8 mouse cellular contexts compared by ENCODE assay signal in genomic region chr2:33215700-33216509, GRCm38 (mm10). TPM values are rescaled to one million over a fixed set of nuclear protein-coding genes. Genes with fewer than 3 reads are reported as not detected.
DNase-seq lines count a peak whose midpoint lies in the region; ATAC-seq and TF ChIP-seq lines count a peak whose summit lies in the region.

Angptl2 (plus strand) TSS chr2:33216069.

- under 1% methylated on average over 22 of the region's 22 CpGs for WGBS in forebrain, embryonic 15.5 days
- 7% methylated on average over 22 of the region's 22 CpGs for WGBS in liver, embryonic 14.5 days (ENCODE audit: insufficient replicate concordance)
- 2% methylated on average over 22 of the region's 22 CpGs for WGBS in neural tube, embryonic 11.5 days

- H3K4me1 ChIP-seq in forebrain, embryonic 15.5 days = peaks cover 35% of the 10 kb centered on the region
- peaks cover 0 to 4% of the 10 kb centered on the region in 2 experiments; a peak in 1 of 4 replicates for H3K4me1 ChIP-seq in liver, embryonic 14.5 days (replicated peaks; ENCODE audit: control insufficient read depth in 2 of 2, insufficient read depth in 2 of 2, low read length in 1 of 2)
- H3K4me1 ChIP-seq in neural tube, embryonic 11.5 days (ENCODE audit: control insufficient read depth, insufficient read depth, low read length) = peaks cover 22% of the 10 kb centered on the region

- peak within 1 kb of the TSS; percentile 70 for H3K27ac ChIP-seq in forebrain, embryonic 15.5 days (replicated peaks)
- H3K27ac ChIP-seq in liver, embryonic 14.5 days = no peak within 1 kb of the TSS
- peak within 1 kb of the TSS; percentile 87 for H3K27ac ChIP-seq in neural tube, embryonic 11.5 days (ENCODE audit: low read depth, low read length)

- no peaks in the 10 kb centered on the region for H3K9me3 ChIP-seq in forebrain, embryonic 15.5 days
- H3K9me3 ChIP-seq in liver, embryonic 14.5 days (ENCODE audit: control insufficient read depth, low read length) = no peaks in the 10 kb centered on the region
- H3K9me3 ChIP-seq in neural tube, embryonic 11.5 days (ENCODE audit: control insufficient read depth, low read length) = no peaks in the 10 kb centered on the region

- TF ChIP-seq CTCF in liver, embryonic 14.5 days (IDR thresholded peaks at IDR 0.05; ENCODE audit: low read depth) = no peak

- TF ChIP-seq EP300 in liver, embryonic 14.5 days (IDR thresholded peaks at IDR 0.05; ENCODE audit: low read depth) = no peak

- intact Hi-C loops in heart, postnatal 10 days (cut with DNase I) = loop anchor here (2.0 to 5.0 kb wide), 2 partner anchors 39 to 61 kb away; no protein-coding TSS in a partner anchor

- H3K36me3 ChIP-seq in forebrain, embryonic 15.5 days = no peaks in the 10 kb centered on the region
- H3K36me3 ChIP-seq in liver, embryonic 14.5 days (replicated peaks; ENCODE audit: control insufficient read depth, insufficient read depth, low read depth) = no peaks in the 10 kb centered on the region
- H3K36me3 ChIP-seq in neural tube, embryonic 11.5 days (ENCODE audit: control insufficient read depth, insufficient read depth, low read length) = no peaks in the 10 kb centered on the region; the same call in 1 of the 2 replicates

- peak within 1 kb of the TSS; percentile 45 for H3K9ac ChIP-seq in forebrain, embryonic 15.5 days (replicated peaks)
- no peak within 1 kb of the TSS for H3K9ac ChIP-seq in liver, embryonic 14.5 days (replicated peaks)
- peak within 1 kb of the TSS; percentile 90 for H3K9ac ChIP-seq in neural tube, embryonic 11.5 days (ENCODE audit: low read length)

- H3K4me2 ChIP-seq in forebrain, embryonic 15.5 days (replicated peaks) = peak within 1 kb of the TSS; percentile 51
- H3K4me2 ChIP-seq in liver, embryonic 14.5 days (ENCODE audit: low read depth) = peak within 1 kb of the TSS; percentile 30
- peak within 1 kb of the TSS; percentile 70 for H3K4me2 ChIP-seq in neural tube, embryonic 11.5 days (ENCODE audit: low read depth)

- peak within 1 kb of the TSS; percentile 34 for H3K4me3 ChIP-seq in forebrain, embryonic 15.5 days
- H3K4me3 ChIP-seq in liver, embryonic 14.5 days (ENCODE audit: insufficient read depth in 1 of 2, low read depth in 2 of 2, low read length in 2 of 2) = peak within 1 kb of the TSS; percentile 18 to 30
- peak within 1 kb of the TSS; percentile 49 for H3K4me3 ChIP-seq in neural tube, embryonic 11.5 days (ENCODE audit: low read depth, low read length)

- H3K27me3 ChIP-seq in forebrain, embryonic 15.5 days = no peaks in the 10 kb centered on the region
- H3K27me3 ChIP-seq in liver, embryonic 14.5 days (ENCODE audit: control insufficient read depth, insufficient read depth, low read length) = no peaks in the 10 kb centered on the region
- no peaks in the 10 kb centered on the region for H3K27me3 ChIP-seq in neural tube, embryonic 11.5 days (ENCODE audit: control insufficient read depth, insufficient read depth, low read length)

- peak; percentile 75 for ATAC-seq in cerebellum, adult (ENCODE audit: insufficient number of reproducible peaks, low FRiP score, low TSS enrichment)
- peak; percentile 96 for ATAC-seq in forebrain, embryonic 15.5 days (replicated peaks)
- peak; percentile 72 for ATAC-seq in liver, embryonic 14.5 days (ENCODE audit: insufficient read depth)
- ATAC-seq in neural tube, embryonic 11.5 days (ENCODE audit: insufficient read depth, low FRiP score, low TSS enrichment) = peak; percentile 97

- peak; percentile 73 for DNase-seq in ES-CJ7 (ENCODE audit: low read depth, low spot score)
- DNase-seq in heart, postnatal 10 days = peak; percentile 94 to 95
- peak; percentile 91 for DNase-seq in kidney, postnatal 36 days
- DNase-seq in liver, embryonic 14.5 days (ENCODE audit: low read depth in 3 of 3, low spot score in 3 of 3) = peak; percentile 17 to 38 (median 30)
- DNase-seq in neural tube, embryonic 11.5 days (ENCODE audit: low spot score) = peak; percentile 94
- DNase-seq in testis, postnatal 14 days (ENCODE audit: low spot score) = peak; percentile 80

RNA-seq across cellular contexts. Expression of gene Angptl2, which starts in this region (rescaled TPM):
- polyA plus RNA-seq in forebrain, embryonic 15.5 days (2015; fragmentation: Nextera tagmentation; extraction: Ambion mirVana) = 10.0 and 10.8 TPM in 2 replicates
- total RNA-seq in heart, postnatal 10 days (2021) = 100 to 1,000 TPM; 135 to 141 TPM
- 1.8 and 1.9 TPM in 2 replicates for polyA plus RNA-seq in liver, embryonic 14.5 days (2012; rRNA removed)
- polyA plus RNA-seq in liver, embryonic 14.5 days (2014; fragmentation: Nextera tagmentation; extraction: Ambion mirVana) = 1.3 and 1.4 TPM in 2 replicates
- 23.9 and 26.5 TPM in 2 replicates for polyA plus RNA-seq in neural tube, embryonic 11.5 days (2014; fragmentation: Nextera tagmentation; extraction: Ambion mirVana)

Comparison
In these comparisons a context has a peak if more than half of its experiments do, and no peak if none do; other contexts are left out.
1. DNase-seq: peak in every context shown above with its lines; median percentile 94 in heart, postnatal 10 days; 94 in neural tube, embryonic 11.5 days; 91 in kidney, postnatal 36 days; 80 in testis, postnatal 14 days; 73 in ES-CJ7; 30 in liver, embryonic 14.5 days.